Mouse (Mus musculus): ENCODE results near the gene S100pbp. TPM values are rescaled to one million over a fixed set of nuclear protein-coding genes. Genes with fewer than 3 reads are reported as not detected.

Gene S100pbp
- polyA plus RNA-seq, 1 experiment from 2014 or later: 11.8 TPM

DNA sequence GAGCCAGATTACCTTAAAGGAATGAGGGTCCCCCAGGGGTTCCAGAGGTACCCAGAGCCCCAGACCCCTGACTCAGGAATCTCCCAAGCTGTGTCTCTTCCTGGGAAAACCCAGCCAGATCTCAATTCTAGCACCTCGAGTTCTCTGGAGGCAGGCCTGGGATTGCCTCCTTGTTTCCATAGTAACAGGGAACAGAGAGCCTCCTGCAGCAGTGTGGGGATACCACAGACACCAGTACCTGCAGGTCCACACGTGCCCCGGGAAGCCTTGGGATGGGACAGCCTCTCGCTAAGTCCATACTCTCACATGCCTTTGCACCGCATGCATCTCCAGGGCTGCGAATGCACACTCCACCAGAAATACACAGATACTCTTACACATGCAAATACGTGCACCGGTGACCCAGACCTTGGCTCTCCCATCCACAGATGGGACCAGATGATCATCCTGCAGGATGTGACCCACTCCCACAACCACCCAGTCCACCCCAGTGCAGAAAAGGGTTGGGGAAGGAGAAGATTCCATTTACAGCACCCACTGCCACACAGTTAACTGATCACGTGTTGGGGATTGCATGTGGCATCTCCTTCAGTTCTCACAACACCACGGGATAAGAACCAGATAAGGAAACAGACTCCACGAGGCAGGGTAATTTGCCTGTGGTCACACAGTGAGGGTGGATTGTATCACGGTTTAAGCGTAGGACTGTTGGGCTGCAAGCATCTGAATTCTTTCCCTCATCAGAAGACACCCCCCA, 60.8 kb downstream of the S100pbp start:
- WGBS: 52% methylated on average over 13 of the region's 13 CpGs

DNA sequence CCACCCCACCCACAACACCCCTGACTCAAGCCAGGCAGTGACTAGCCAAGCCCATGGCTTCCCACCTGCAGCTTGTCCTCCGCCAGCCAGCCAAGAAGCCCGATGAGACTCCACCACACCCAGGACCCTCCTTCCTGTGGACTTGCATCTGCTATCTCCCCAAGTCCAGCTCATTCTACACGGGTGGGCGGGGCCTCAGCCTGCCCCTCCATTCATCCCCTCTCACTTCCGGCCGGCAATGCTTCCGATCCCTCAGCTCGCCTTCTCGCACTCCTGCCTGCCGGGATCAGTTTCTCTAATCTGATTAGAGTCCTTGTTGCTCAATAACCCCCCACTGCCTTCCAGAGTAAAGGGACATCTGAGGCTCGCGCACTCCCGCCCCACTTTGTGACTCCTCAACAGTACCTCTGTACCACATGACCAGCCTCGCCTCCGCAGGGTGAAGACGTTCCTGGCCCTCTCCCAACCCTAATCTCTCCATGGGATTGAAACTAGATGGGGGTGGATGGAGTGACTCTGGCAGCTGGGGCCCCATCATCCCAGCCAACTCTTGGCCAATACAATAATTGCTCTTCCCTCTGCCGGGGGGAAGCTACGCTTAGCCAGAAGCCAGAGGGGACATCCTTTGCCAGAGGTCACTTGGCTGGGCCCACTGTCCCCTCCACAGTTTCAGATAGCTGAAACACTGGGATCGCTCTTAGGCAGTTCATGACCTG, 63.6 kb downstream of the S100pbp start:
- no peak for ATAC-seq (replicated peaks; ENCODE audit: extremely low read depth, insufficient read depth, low FRiP score)

More for the DNA sequence above, 60.8 kb downstream of the S100pbp start:
- no peak overlapping the region for H3K4me2 ChIP-seq (ENCODE audit: low read depth, low read length)
- H3K27ac ChIP-seq (ENCODE audit: low read length): no peak overlapping the region
- H3K9ac ChIP-seq (ENCODE audit: low read length): no peak overlapping the region
- ATAC-seq (replicated peaks; ENCODE audit: extremely low read depth, insufficient read depth, low FRiP score): 0 out of 2 replicates have a peak, but pooled peaks have one; percentile 8
- H3K27me3 ChIP-seq (ENCODE audit: control insufficient read depth, insufficient read depth, low read length): peaks cover 28% of the 10 kb centered on the region
- H3K4me3 ChIP-seq (ENCODE audit: low read length): no peak overlapping the region
- no peaks in the 10 kb centered on the region for H3K9me3 ChIP-seq (replicated peaks; ENCODE audit: control insufficient read depth, low read length)
- peaks cover 16% of the 10 kb centered on the region for H3K4me1 ChIP-seq (ENCODE audit: control insufficient read depth, insufficient read depth, low read length)
- H3K36me3 ChIP-seq (ENCODE audit: control insufficient read depth, insufficient read depth): no peaks in the 10 kb centered on the region

DNA sequence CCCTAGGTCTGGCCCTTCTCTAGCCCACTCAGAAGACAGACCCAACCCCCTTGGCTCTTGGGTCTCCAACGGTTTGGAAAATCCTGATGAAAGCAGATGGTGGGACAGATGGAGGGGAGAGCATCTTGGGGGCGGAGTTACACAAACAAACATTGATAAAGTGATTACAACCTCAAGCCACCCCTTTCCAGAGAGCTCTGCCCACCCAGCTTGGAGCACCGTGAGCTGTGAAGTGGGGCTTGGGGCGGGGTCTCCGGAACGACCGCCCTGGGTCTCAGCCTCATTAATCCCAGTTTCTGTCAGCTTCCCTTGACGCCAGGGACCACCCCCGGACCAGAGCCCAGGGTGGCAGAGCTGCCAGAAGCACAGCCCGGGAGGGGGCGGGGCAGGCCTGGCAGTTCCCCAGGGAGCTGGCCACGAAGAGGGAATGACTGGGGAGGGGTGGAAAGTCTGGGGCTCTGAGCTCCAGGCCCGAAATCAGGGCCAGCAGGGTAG, 64.8 kb downstream of the S100pbp start:
- no peak for ATAC-seq (replicated peaks; ENCODE audit: extremely low read depth, insufficient read depth, low FRiP score)
- H3K4me1 ChIP-seq (ENCODE audit: control insufficient read depth, insufficient read depth, low read length): peaks cover 16% of the 10 kb centered on the region
- no peak overlapping the region; the same call in 1 of the 2 replicates for H3K9ac ChIP-seq (ENCODE audit: low read length)
- no peaks in the 10 kb centered on the region for H3K9me3 ChIP-seq (replicated peaks; ENCODE audit: control insufficient read depth, low read length)
- peaks cover 63% of the 10 kb centered on the region for H3K27me3 ChIP-seq (ENCODE audit: control insufficient read depth, insufficient read depth, low read length)
- H3K4me3 ChIP-seq (ENCODE audit: low read length): no peak overlapping the region
- 3% methylated on average over 13 of the region's 13 CpGs for WGBS
- H3K27ac ChIP-seq (ENCODE audit: low read length): no peak overlapping the region
- 0 out of 2 replicates have a peak overlapping the region, but pooled peaks have one; percentile 4 for H3K4me2 ChIP-seq (ENCODE audit: low read depth, low read length)
- no peaks in the 10 kb centered on the region for H3K36me3 ChIP-seq (ENCODE audit: control insufficient read depth, insufficient read depth)

More for the DNA sequence above, 63.6 kb downstream of the S100pbp start:
- 9% methylated on average over 19 of the region's 19 CpGs for WGBS
- no peak overlapping the region for H3K27ac ChIP-seq (ENCODE audit: low read length)
- peak overlapping the region; percentile 51 for H3K4me2 ChIP-seq (ENCODE audit: low read depth, low read length)
- no peak overlapping the region for H3K9ac ChIP-seq (ENCODE audit: low read length)
- peaks cover 52% of the 10 kb centered on the region for H3K27me3 ChIP-seq (ENCODE audit: control insufficient read depth, insufficient read depth, low read length)
- no peaks in the 10 kb centered on the region for H3K36me3 ChIP-seq (ENCODE audit: control insufficient read depth, insufficient read depth)
- no peaks in the 10 kb centered on the region for H3K9me3 ChIP-seq (replicated peaks; ENCODE audit: control insufficient read depth, low read length)
- peaks cover 21% of the 10 kb centered on the region for H3K4me1 ChIP-seq (ENCODE audit: control insufficient read depth, insufficient read depth, low read length)
- H3K4me3 ChIP-seq (ENCODE audit: low read length): peak overlapping the region; percentile 29

DNA sequence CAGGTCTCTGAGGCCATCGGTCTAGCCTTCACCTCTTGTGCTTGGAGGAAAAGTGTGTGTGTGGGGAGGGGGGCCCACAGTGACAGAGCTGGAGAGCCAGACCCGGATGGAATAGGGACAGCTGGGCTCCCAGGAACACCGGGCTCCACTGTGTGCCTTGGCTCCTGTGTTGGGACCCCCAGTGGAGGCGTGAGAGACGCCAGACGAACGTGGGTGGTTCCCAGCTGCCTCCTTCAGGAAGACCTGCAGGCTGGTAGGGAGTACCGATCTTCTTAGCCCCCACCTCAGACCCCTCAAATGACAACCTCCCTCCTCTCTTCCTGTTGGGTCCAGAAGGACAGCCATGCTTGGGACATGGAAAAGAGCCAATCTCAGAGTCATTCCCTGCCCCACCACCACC, 66.8 kb downstream of the S100pbp start:
- no peak overlapping the region for H3K27ac ChIP-seq (ENCODE audit: low read length)
- H3K27me3 ChIP-seq (ENCODE audit: control insufficient read depth, insufficient read depth, low read length): peaks cover 66% of the 10 kb centered on the region
- no peak overlapping the region for H3K4me2 ChIP-seq (ENCODE audit: low read depth, low read length)
- H3K9ac ChIP-seq (ENCODE audit: low read length): no peak overlapping the region
- no peak for ATAC-seq (replicated peaks; ENCODE audit: extremely low read depth, insufficient read depth, low FRiP score)
- WGBS: 6% methylated on average over 8 of the region's 8 CpGs
- peaks cover 16% of the 10 kb centered on the region for H3K4me1 ChIP-seq (ENCODE audit: control insufficient read depth, insufficient read depth, low read length)
- no peaks in the 10 kb centered on the region for H3K9me3 ChIP-seq (replicated peaks; ENCODE audit: control insufficient read depth, low read length)
- H3K4me3 ChIP-seq (ENCODE audit: low read length): no peak overlapping the region
- H3K36me3 ChIP-seq (ENCODE audit: control insufficient read depth, insufficient read depth): no peaks in the 10 kb centered on the region

DNA sequence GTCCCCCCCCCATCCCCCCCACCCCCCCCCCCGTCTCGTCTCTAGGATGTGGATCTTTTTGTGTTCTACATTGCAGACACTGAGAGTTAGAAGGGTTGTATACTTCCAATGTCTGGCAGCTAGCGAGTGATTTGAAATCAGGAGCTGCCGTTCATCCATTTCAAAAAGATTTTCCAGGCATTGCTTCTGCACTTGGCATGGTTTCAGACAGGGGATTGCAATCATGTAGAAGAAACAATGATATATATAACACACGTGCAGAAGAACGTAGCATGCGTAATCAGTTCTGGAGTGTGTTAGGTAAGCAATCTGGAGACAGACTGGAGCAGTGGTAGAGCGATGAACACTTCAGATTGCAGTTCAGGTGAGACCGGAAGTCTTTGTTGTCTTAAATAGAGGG, 67.4 kb downstream of the S100pbp start:
- no peak overlapping the region for H3K4me2 ChIP-seq (ENCODE audit: low read depth, low read length)
- peaks cover 16% of the 10 kb centered on the region for H3K4me1 ChIP-seq (ENCODE audit: control insufficient read depth, insufficient read depth, low read length)
- no peak overlapping the region for H3K4me3 ChIP-seq (ENCODE audit: low read length)
- H3K27ac ChIP-seq (ENCODE audit: low read length): no peak overlapping the region
- no peaks in the 10 kb centered on the region for H3K9me3 ChIP-seq (replicated peaks; ENCODE audit: control insufficient read depth, low read length)
- 25% methylated on average over 9 of the region's 9 CpGs for WGBS
- H3K9ac ChIP-seq (ENCODE audit: low read length): no peak overlapping the region
- H3K27me3 ChIP-seq (ENCODE audit: control insufficient read depth, insufficient read depth, low read length): peaks cover 66% of the 10 kb centered on the region
- no peak for ATAC-seq (replicated peaks; ENCODE audit: extremely low read depth, insufficient read depth, low FRiP score)
- no peaks in the 10 kb centered on the region for H3K36me3 ChIP-seq (ENCODE audit: control insufficient read depth, insufficient read depth)

DNA sequence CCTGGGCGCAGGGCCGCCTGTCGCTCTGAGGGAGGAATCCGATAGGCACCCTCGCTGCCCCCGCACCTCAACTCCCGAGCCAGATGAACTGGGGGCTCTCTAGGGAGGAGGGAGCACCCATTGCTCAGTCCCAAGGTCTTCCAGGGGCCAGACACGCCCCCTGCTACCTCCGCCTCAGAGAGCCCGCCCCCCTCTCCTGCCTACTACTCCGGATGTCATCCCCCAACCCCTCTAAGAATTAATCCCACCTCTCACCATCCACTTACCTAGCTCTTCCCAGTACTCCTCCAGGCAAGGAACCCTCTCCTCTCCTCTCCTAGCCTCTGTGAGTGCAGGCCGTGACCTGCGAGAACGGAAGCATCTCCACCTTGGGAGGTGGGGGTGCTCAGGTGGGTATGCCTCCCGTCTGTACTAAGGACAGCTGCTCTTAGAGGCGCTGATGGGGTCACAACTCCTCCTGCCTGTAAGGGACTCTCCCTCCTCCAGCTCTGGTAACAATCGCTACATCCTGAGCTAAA, 67.9 kb downstream of the S100pbp start, which contains the start of gene Hpca:
Hpca (minus strand) TSS at position 468 of the 518 bp plus-strand sequence.
- Histone ChIP-seq H3K4me2 (ENCODE audit: low read depth, low read length) (peak within 1 kb of the TSS; percentile 73), H3K27me3 (ENCODE audit: control insufficient read depth, insufficient read depth, low read length) (peaks cover 63% of the 10 kb centered on the region), H3K27ac (ENCODE audit: low read length) (no peak within 1 kb of the TSS), H3K9ac (ENCODE audit: low read length) (no peak within 1 kb of the TSS), H3K4me3 (ENCODE audit: low read length) (peak within 1 kb of the TSS; percentile 48), H3K4me1 (ENCODE audit: control insufficient read depth, insufficient read depth, low read length) (peaks cover 16% of the 10 kb centered on the region), H3K36me3 (ENCODE audit: control insufficient read depth, insufficient read depth) (no peaks in the 10 kb centered on the region), H3K9me3 (replicated peaks; ENCODE audit: control insufficient read depth, low read length) (no peaks in the 10 kb centered on the region)
- ATAC-seq (replicated peaks; ENCODE audit: extremely low read depth, insufficient read depth, low FRiP score): no peak
- under 1% methylated on average over 16 of the region's 17 CpGs for WGBS

DNA sequence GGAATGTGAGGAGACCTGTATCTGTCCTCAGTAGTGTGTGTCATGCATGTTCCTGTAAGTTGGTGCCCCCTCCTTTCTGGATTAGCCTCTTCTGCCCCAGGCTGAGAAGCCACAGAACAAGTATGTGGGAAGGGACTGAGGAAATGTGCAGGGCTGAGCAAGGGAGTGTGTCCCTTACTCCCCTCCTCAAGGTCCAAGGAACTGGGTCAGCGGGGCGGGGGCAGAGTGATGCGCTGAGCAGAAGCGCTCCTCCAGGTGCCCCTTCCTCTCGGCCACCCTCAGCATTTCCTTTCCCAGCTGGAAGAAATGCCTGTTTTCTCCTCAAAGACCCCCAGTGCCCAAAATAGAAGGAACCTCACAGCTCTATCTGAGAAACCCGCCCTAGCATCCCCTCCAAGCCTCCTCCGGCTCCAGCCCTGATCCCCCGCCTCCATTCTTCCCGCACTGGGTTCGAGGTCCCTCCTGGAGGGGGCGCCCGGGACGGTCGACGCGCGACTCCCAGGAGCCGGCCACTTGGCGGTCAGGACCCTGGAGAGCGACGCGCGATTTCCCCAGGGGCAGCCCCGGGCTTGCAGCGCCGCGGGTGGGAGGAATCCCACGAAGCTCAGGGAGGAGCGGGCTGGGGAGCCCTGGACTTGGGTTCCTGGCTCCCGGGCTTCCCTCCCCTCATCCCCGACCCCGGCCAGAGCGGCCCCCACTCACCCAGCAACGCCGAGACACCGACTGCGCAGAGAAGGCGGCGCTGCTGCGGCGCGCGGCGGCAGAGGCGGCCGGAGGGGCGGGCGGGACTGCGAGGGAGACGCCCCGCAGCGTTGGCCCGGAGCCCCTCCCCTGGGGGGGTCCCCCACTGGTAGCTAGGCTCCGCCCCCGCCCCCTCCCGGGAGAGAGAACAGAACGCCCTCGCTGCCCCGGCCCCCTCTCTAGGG, 68.7 kb downstream of the S100pbp start:
- 2% methylated on average over 42 of the region's 59 CpGs for WGBS
- peak; percentile 53 for ATAC-seq (replicated peaks; ENCODE audit: extremely low read depth, insufficient read depth, low FRiP score)

DNA sequence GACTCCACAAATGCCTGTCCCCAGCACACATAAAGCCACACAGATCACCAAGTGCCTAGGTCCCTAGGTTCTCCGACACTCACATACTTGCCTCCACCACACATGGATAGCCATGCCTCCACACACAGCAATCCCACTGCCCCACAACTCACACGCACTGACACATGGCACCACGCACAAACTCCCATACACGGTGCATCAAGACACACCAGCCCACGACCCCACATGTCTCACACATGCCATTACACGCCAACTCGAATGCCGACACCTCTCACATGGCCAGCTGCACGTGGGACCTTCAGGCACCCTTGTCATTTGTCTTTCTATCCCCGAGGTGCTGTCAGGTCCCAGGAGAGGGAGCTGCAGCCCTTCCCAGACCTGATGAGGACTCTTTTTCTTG, 69.8 kb downstream of the S100pbp start:
- H3K9me3 ChIP-seq (replicated peaks; ENCODE audit: control insufficient read depth, low read length): no peaks in the 10 kb centered on the region
- 66% methylated on average over 10 of the region's 10 CpGs for whole genome bisulfite sequencing
- H3K27me3 ChIP-seq (ENCODE audit: control insufficient read depth, insufficient read depth, low read length): peaks cover 48% of the 10 kb centered on the region

More for the DNA sequence above, 68.7 kb downstream of the S100pbp start:
- no peak overlapping the region for H3K27ac ChIP-seq (ENCODE audit: low read length)
- H3K27me3 ChIP-seq (ENCODE audit: control insufficient read depth, insufficient read depth, low read length): peaks cover 55% of the 10 kb centered on the region
- peaks cover 10% of the 10 kb centered on the region for H3K4me1 ChIP-seq (ENCODE audit: control insufficient read depth, insufficient read depth, low read length)
- H3K36me3 ChIP-seq (ENCODE audit: control insufficient read depth, insufficient read depth): no peaks in the 10 kb centered on the region
- H3K4me2 ChIP-seq (ENCODE audit: low read depth, low read length): peak overlapping the region; percentile 73
- no peak overlapping the region for H3K9ac ChIP-seq (ENCODE audit: low read length)
- no peaks in the 10 kb centered on the region for H3K9me3 ChIP-seq (replicated peaks; ENCODE audit: control insufficient read depth, low read length)
- H3K4me3 ChIP-seq (ENCODE audit: low read length): peak overlapping the region; percentile 48

More for the DNA sequence above, 69.8 kb downstream of the S100pbp start:
- no peak for ATAC-seq (replicated peaks; ENCODE audit: extremely low read depth, insufficient read depth, low FRiP score)
- Histone ChIP-seq H3K36me3 (ENCODE audit: control insufficient read depth, insufficient read depth) (no peaks in the 10 kb centered on the region), H3K4me2 (ENCODE audit: low read depth, low read length) (no peak overlapping the region), H3K9ac (ENCODE audit: low read length) (no peak overlapping the region), H3K4me1 (ENCODE audit: control insufficient read depth, insufficient read depth, low read length) (peaks cover 5% of the 10 kb centered on the region; the same call in 1 of the 2 replicates), H3K4me3 (ENCODE audit: low read length) (no peak overlapping the region), H3K27ac (ENCODE audit: low read length) (no peak overlapping the region)
